ENCODE assay signal across 9 mouse cellular contexts in the genomic region with DNA sequence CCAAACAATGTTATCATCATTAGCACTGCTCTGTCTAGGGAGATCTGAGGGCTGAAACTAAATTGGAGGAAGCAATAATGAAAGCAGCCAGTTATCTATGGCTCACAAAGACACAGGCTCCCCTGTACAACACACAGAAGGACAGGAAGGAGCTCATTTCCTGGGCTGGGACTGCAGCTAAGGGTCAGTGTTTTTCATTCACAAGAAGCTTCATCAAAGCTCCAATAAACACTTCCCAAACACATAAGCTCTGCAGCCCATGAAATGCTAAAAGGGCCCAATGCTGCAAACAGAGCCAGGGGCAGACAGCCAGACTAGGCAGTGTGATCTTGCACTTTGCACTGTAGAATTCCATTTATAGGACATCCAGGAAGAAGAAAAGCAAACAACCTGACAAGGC.
DNase-seq lines count a peak whose midpoint lies in the region; ATAC-seq and TF ChIP-seq lines count a peak whose summit lies in the region.
"Had no signal": no experiment of that assay in that cellular context is flagged by ENCODE, and none has a peak within 500 bp of the region (broad histone marks: within the 10 kb centered on the region; RNA-seq: fewer than 3 reads in every experiment).

No protein-coding gene starts in this region.

- peak; percentile 59 for ATAC-seq in heart, embryonic 11.5 days (replicated peaks; ENCODE audit: insufficient number of reproducible peaks, low FRiP score, low TSS enrichment)
- 0 out of 2 replicates have a peak, but pooled peaks have one; percentile 37 for ATAC-seq in kidney, postnatal 0 days (replicated peaks; ENCODE audit: low FRiP score, low read depth)

- peaks cover 17% of the 10 kb centered on the region for H3K4me1 ChIP-seq in heart, embryonic 10.5 days
- peaks cover 21% of the 10 kb centered on the region for H3K4me1 ChIP-seq in heart, embryonic 11.5 days (ENCODE audit: control insufficient read depth, insufficient read depth, low read length)
- H3K4me1 ChIP-seq in kidney, postnatal 0 days (replicated peaks; ENCODE audit: insufficient read depth, low read length), result peaks cover 28% of the 10 kb centered on the region; the same call in 1 of the 2 replicates

- no peaks in the 10 kb centered on the region for H3K27me3 ChIP-seq in heart, embryonic 10.5 days (ENCODE audit: insufficient read depth, poor library complexity, severe bottlenecking)
- no peaks in the 10 kb centered on the region for H3K27me3 ChIP-seq in heart, embryonic 11.5 days (ENCODE audit: control insufficient read depth, insufficient read depth, low read length)
- no peaks in the 10 kb centered on the region for H3K27me3 ChIP-seq in kidney, postnatal 0 days (ENCODE audit: insufficient read depth, low read length)

- H3K4me3 ChIP-seq in heart, embryonic 10.5 days, result no peak overlapping the region
- H3K4me3 ChIP-seq in heart, embryonic 11.5 days (ENCODE audit: low read depth, low read length), result no peak overlapping the region
- H3K4me3 ChIP-seq in kidney, postnatal 0 days (replicated peaks; ENCODE audit: low read depth, low read length), result no peak overlapping the region

- H3K27ac ChIP-seq in heart, embryonic 10.5 days, result no peak overlapping the region
- peak overlapping the region; percentile 64 for H3K27ac ChIP-seq in heart, embryonic 11.5 days (ENCODE audit: low read depth, low read length)
- H3K27ac ChIP-seq in kidney, postnatal 0 days, result peak overlapping the region; percentile 39

- H3K4me2 ChIP-seq in heart, embryonic 11.5 days, result no peak overlapping the region
- no peak overlapping the region for H3K4me2 ChIP-seq in kidney, postnatal 0 days (ENCODE audit: low read length)

- H3K9ac ChIP-seq in heart, embryonic 11.5 days (ENCODE audit: low read depth, low read length), result no peak overlapping the region
- no peak overlapping the region for H3K9ac ChIP-seq in kidney, postnatal 0 days (ENCODE audit: low read depth, low read length)

- H3K9me3 ChIP-seq in heart, embryonic 10.5 days, result no peaks in the 10 kb centered on the region
- H3K9me3 ChIP-seq in heart, embryonic 11.5 days (replicated peaks; ENCODE audit: control insufficient read depth, low read length), result no peaks in the 10 kb centered on the region
- H3K9me3 ChIP-seq in kidney, postnatal 0 days (replicated peaks; ENCODE audit: low read length), result no peaks in the 10 kb centered on the region
- H3K9me3 ChIP-seq: G1E had no signal

- TF ChIP-seq CTCF in kidney, postnatal 0 days (IDR thresholded peaks at IDR 0.05; ENCODE audit: low read depth), result no peak

- H3K36me3 ChIP-seq in heart, embryonic 10.5 days, result 0 out of 2 replicates have a peak, but pooled peaks cover 15% of the 10 kb centered on the region
- 0 out of 2 replicates have a peak, but pooled peaks cover 2% of the 10 kb centered on the region for H3K36me3 ChIP-seq in heart, embryonic 11.5 days (ENCODE audit: control insufficient read depth, insufficient read depth, low read length)
- no peaks in the 10 kb centered on the region for H3K36me3 ChIP-seq in kidney, postnatal 0 days (ENCODE audit: insufficient read depth, low read length)
- H3K36me3 ChIP-seq: G1E had no signal

- peak; percentile 72 to 83 for DNase-seq in heart, adult 18-20 months
- no peak for DNase-seq in heart, embryonic 10.5 days (ENCODE audit: low spot score)
- peak; percentile 72 for DNase-seq in kidney, postnatal 0 days (ENCODE audit: low spot score)
- DNase-seq in lung, postnatal 36 days, result peak; percentile 84
- DNase-seq in spleen, adult 12 weeks (ENCODE audit: low spot score), result no peak
- no peak for DNase-seq in frontal cortex, postnatal 14 days (ENCODE audit: low spot score in 2 of 2)
- DNase-seq in cerebellum, postnatal 4 days (ENCODE audit: low spot score in 2 of 2), result no peak

Comparison
In these comparisons a context has a peak if more than half of its experiments do, and no peak if none do; other contexts are left out.
1. DNase-seq: peak in heart, adult 18-20 months (2 of 2), kidney, postnatal 0 days (single experiment) and lung, postnatal 36 days (single experiment); none in heart, embryonic 10.5 days (single experiment), spleen, adult 12 weeks (single experiment), frontal cortex, postnatal 14 days (0 of 2) and cerebellum, postnatal 4 days (0 of 2).